Mouse (Mus musculus) neural tube, embryonic 15.5 days (tissue): ENCODE data around the gene Git2. TPM values are rescaled to one million over a fixed set of nuclear protein-coding genes. Genes with fewer than 3 reads are reported as not detected.
A peak's percentile ranks its signal among the peaks of the same experiment; 100 is the strongest.

ENCODE experiments used
- ATAC-seq: fragments of 200-750 bp; cut with Nextera tagmentation; 2 replicates; pipeline ENCODE4 v1.8.0; 2017; ENCODE audit warnings: mild to moderate bottlenecking, moderate TSS enrichment, moderate library complexity; ENCODE audit not compliant: low FRiP score
- H3K27ac ChIP-seq: fragments of 300-500 bp; sonication (generic); replicated peaks from 2 replicates; pipeline ENCODE4 v1.5.1; 2015; ENCODE audit warnings: mild to moderate bottlenecking, inconsistent platforms
- H3K27me3 ChIP-seq: fragments of 300-500 bp; sonication (generic); replicated peaks from 2 replicates; pipeline ENCODE4 v1.6.1; 2015; ENCODE audit warnings: inconsistent platforms
- H3K36me3 ChIP-seq: fragments of 300-500 bp; sonication (generic); 2 replicates; pipeline ENCODE4 v1.6.1; 2015; ENCODE audit warnings: inconsistent platforms
- H3K4me1 ChIP-seq: fragments of 300-500 bp; sonication (generic); 2 replicates; pipeline ENCODE4 v1.6.1; 2015; ENCODE audit warnings: inconsistent platforms
- H3K4me2 ChIP-seq: fragments of 300-500 bp; sonication (generic); 2 replicates; pipeline ENCODE4 v1.6.1; 2015; ENCODE audit warnings: inconsistent platforms, mild to moderate bottlenecking, moderate library complexity
- H3K4me3 ChIP-seq: fragments of 300-500 bp; sonication (generic); replicated peaks from 2 replicates; pipeline ENCODE4 v1.5.1; 2015; ENCODE audit warnings: mild to moderate bottlenecking, inconsistent platforms
- H3K9ac ChIP-seq: fragments of 300-500 bp; sonication (generic); replicated peaks from 2 replicates; pipeline ENCODE4 v1.6.1; 2015; ENCODE audit warnings: mild to moderate bottlenecking, inconsistent platforms
- H3K9me3 ChIP-seq: fragments of 300-500 bp; sonication (generic); replicated peaks from 2 replicates; pipeline ENCODE4 v1.6.1; 2016; ENCODE audit warnings: inconsistent platforms
- WGBS: fragments of 180-500 bp; shearing (Covaris S2); methylation state at CpG from one replicate; pipeline ENCODE4 v1.1.7; 2015; ENCODE audit warnings: mixed read lengths; 5-methylcytosine and 5-hydroxymethylcytosine counted together
- polyA plus RNA-seq: library from polyadenylated mRNA; unstranded; fragments of >200 nt; fragmentation: Nextera tagmentation; extraction: Ambion mirVana; gene quantifications from 2 replicates; pipeline ENCODE4 v1.2.1, GENCODE M21; 2015

Gene Git2
- polyA plus RNA-seq, 1 experiment from 2014 or later = 47.7 TPM

- no peak overlapping the region for H3K9ac ChIP-seq
- H3K36me3 ChIP-seq = peaks cover 52% of the 10 kb centered on the region
- no peak for ATAC-seq
- H3K4me3 ChIP-seq = no peak overlapping the region
- no peak overlapping the region for H3K4me2 ChIP-seq
- peak overlapping the region; percentile 49 for H3K27ac ChIP-seq
- peaks cover 35% of the 10 kb centered on the region for H3K4me1 ChIP-seq
- WGBS = 40% methylated on average over 8 of the region's 8 CpGs
- no peaks in the 10 kb centered on the region for H3K27me3 ChIP-seq
- no peaks in the 10 kb centered on the region for H3K9me3 ChIP-seq
Observed at GRCm38 (mm10) chr5:114807468-114807867, 32.2 kb upstream of the Git2 start.

- no peak overlapping the region for H3K4me3 ChIP-seq
- H3K36me3 ChIP-seq = peaks cover 55% of the 10 kb centered on the region
- no peaks in the 10 kb centered on the region for H3K27me3 ChIP-seq
- H3K27ac ChIP-seq = peak overlapping the region; percentile 49
- H3K9ac ChIP-seq = no peak overlapping the region
- ATAC-seq = no peak
- no peak overlapping the region for H3K4me2 ChIP-seq
- WGBS = 54% methylated on average over 9 of the region's 9 CpGs
- peaks cover 31% of the 10 kb centered on the region for H3K4me1 ChIP-seq
- no peaks in the 10 kb centered on the region for H3K9me3 ChIP-seq
Observed at GRCm38 (mm10) chr5:114807063-114807462, 31.7 kb upstream of the Git2 start.

- no peak for ATAC-seq
- Histone ChIP-seq H3K27ac (peak overlapping the region; percentile 49), H3K36me3 (peaks cover 60% of the 10 kb centered on the region), H3K4me1 (peaks cover 27% of the 10 kb centered on the region), H3K4me2 (no peak overlapping the region), H3K9me3 (no peaks in the 10 kb centered on the region), H3K9ac (no peak overlapping the region), H3K4me3 (no peak overlapping the region), H3K27me3 (no peaks in the 10 kb centered on the region)
- 88% methylated on average over 8 of the region's 8 CpGs for WGBS
Observed at GRCm38 (mm10) chr5:114806636-114807035, 31.3 kb upstream of the Git2 start.

GRCm38 (mm10) chr5:114805436-114806350 is 30.4 kb upstream of the Git2 start:
- ATAC-seq = no peak
- H3K36me3 ChIP-seq = peaks cover 64% of the 10 kb centered on the region
- no peaks in the 10 kb centered on the region for H3K9me3 ChIP-seq
- H3K4me1 ChIP-seq = peaks cover 18% of the 10 kb centered on the region; the same call in 1 of the 2 replicates
- H3K9ac ChIP-seq = no peak overlapping the region
- WGBS = 56% methylated on average over 15 of the region's 15 CpGs
- H3K4me2 ChIP-seq = no peak overlapping the region
- H3K27me3 ChIP-seq = no peaks in the 10 kb centered on the region
- no peak overlapping the region for H3K4me3 ChIP-seq
- peak overlapping the region; percentile 49; the same call in 1 of the 2 replicates for H3K27ac ChIP-seq

GRCm38 (mm10) chr5:114804958-114805357 is 29.6 kb upstream of the Git2 start:
- peaks cover 70% of the 10 kb centered on the region for H3K36me3 ChIP-seq
- H3K4me3 ChIP-seq = no peak overlapping the region
- H3K4me1 ChIP-seq = peaks cover 17% of the 10 kb centered on the region; the same call in 1 of the 2 replicates
- H3K9me3 ChIP-seq = no peaks in the 10 kb centered on the region
- no peak overlapping the region for H3K4me2 ChIP-seq
- H3K27ac ChIP-seq = no peak overlapping the region
- H3K9ac ChIP-seq = no peak overlapping the region
- no peak for ATAC-seq
- 34% methylated on average over 3 of the region's 3 CpGs for WGBS
- no peaks in the 10 kb centered on the region for H3K27me3 ChIP-seq

- Histone ChIP-seq H3K4me1 (peaks cover 11% of the 10 kb centered on the region; the same call in 1 of the 2 replicates), H3K27me3 (no peaks in the 10 kb centered on the region)
Observed at GRCm38 (mm10) chr5:114804335-114804734, 29.0 kb upstream of the Git2 start.

GRCm38 (mm10) chr5:114803231-114803630 is 27.9 kb upstream of the Git2 start:
- no peak overlapping the region for H3K9ac ChIP-seq
- H3K9me3 ChIP-seq = no peaks in the 10 kb centered on the region
- WGBS = 93% methylated on average over 13 of the region's 13 CpGs
- H3K36me3 ChIP-seq = peaks cover 81% of the 10 kb centered on the region
- ATAC-seq = no peak
- no peaks in the 10 kb centered on the region for H3K27me3 ChIP-seq
- H3K27ac ChIP-seq = no peak overlapping the region
- no peak overlapping the region for H3K4me2 ChIP-seq
- H3K4me3 ChIP-seq = no peak overlapping the region
- H3K4me1 ChIP-seq = peaks cover 10% of the 10 kb centered on the region; the same call in 1 of the 2 replicates

More at GRCm38 (mm10) chr5:114804335-114804734, 29.0 kb upstream of the Git2 start:
- Histone ChIP-seq H3K9me3 (no peaks in the 10 kb centered on the region), H3K36me3 (peaks cover 76% of the 10 kb centered on the region), H3K4me3 (no peak overlapping the region), H3K4me2 (no peak overlapping the region), H3K27ac (no peak overlapping the region), H3K9ac (no peak overlapping the region)
- ATAC-seq = no peak
- 85% methylated on average over 13 of the region's 13 CpGs for WGBS

GRCm38 (mm10) chr5:114801841-114802240 is 26.5 kb upstream of the Git2 start:
- no peak overlapping the region for H3K9ac ChIP-seq
- no peaks in the 10 kb centered on the region for H3K27me3 ChIP-seq
- no peak overlapping the region for H3K4me3 ChIP-seq
- H3K9me3 ChIP-seq = no peaks in the 10 kb centered on the region
- H3K27ac ChIP-seq = no peak overlapping the region
- H3K4me2 ChIP-seq = no peak overlapping the region
- no peak for ATAC-seq
- WGBS = 87% methylated on average over 6 of the region's 6 CpGs
- H3K36me3 ChIP-seq = peaks cover 82% of the 10 kb centered on the region
- peaks cover 8% of the 10 kb centered on the region; the same call in 1 of the 2 replicates for H3K4me1 ChIP-seq

- 13% methylated on average over 6 of the region's 8 CpGs for WGBS
- H3K4me1 ChIP-seq = peaks cover 13% of the 10 kb centered on the region
- H3K4me2 ChIP-seq = no peak overlapping the region
- H3K27ac ChIP-seq = no peak overlapping the region
- no peak overlapping the region for H3K9ac ChIP-seq
- peaks cover 74% of the 10 kb centered on the region for H3K36me3 ChIP-seq
- H3K27me3 ChIP-seq = no peaks in the 10 kb centered on the region
- H3K9me3 ChIP-seq = no peaks in the 10 kb centered on the region
- no peak overlapping the region for H3K4me3 ChIP-seq
- no peak for ATAC-seq
Observed at GRCm38 (mm10) chr5:114801049-114801448, 25.7 kb upstream of the Git2 start.

- WGBS = 89% methylated on average over 11 of the region's 11 CpGs
- Histone ChIP-seq H3K9ac (no peak overlapping the region), H3K27me3 (no peaks in the 10 kb centered on the region), H3K4me3 (no peak overlapping the region), H3K9me3 (no peaks in the 10 kb centered on the region), H3K36me3 (peaks cover 64% of the 10 kb centered on the region), H3K27ac (no peak overlapping the region), H3K4me2 (no peak overlapping the region), H3K4me1 (peaks cover 23% of the 10 kb centered on the region)
- ATAC-seq = no peak
Observed at GRCm38 (mm10) chr5:114799848-114800247, 24.5 kb upstream of the Git2 start.

- Histone ChIP-seq H3K36me3 (peaks cover 60% of the 10 kb centered on the region), H3K9me3 (no peaks in the 10 kb centered on the region), H3K4me1 (peaks cover 23% of the 10 kb centered on the region), H3K9ac (no peak overlapping the region), H3K27me3 (no peaks in the 10 kb centered on the region), H3K27ac (no peak overlapping the region), H3K4me2 (no peak overlapping the region), H3K4me3 (no peak overlapping the region)
- ATAC-seq = no peak
- 79% methylated on average over 8 of the region's 8 CpGs for WGBS
Observed at GRCm38 (mm10) chr5:114797253-114797652, 21.9 kb upstream of the Git2 start.
